In the genomic region with DNA sequence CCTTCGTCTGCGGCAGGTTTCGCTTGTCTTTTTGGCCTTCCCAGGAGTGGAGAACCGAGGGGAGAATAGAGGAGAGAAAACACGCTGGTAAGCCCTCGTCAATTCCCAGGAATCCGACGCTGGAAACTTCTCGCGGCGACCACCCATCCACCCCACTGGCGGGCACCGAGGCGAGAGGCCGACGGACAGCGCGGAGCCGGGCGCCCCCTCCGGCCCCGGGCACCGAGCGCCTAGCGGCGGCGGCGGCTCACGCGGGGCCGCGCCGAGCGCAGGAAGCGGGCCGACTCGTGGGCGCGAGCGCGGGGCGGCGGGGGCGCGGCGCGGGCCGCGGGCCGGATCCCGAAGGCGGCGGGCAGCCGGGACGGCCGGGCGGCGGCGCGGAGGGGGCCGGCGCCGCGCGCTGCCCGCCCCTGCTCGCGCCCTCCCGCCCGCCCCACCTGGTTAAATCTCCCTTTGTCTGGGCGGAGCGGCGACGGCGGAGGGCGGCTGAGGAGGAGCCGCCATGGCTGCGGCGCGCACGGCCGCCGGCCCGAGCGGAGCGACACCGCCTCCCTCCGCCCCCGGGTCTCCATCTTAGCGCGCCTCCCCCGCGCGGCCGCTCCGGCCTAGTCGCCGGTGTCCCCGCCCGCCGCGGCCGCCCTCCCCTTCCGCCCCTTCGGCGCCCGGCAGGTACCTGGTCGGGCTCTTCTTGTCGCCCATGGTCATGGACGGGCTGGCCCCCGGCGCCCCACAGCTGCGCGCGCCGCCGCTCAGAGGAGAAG, we compare ENCODE assay signal across 8 mouse cellular contexts. TPM values are rescaled to one million over a fixed set of nuclear protein-coding genes. Genes with fewer than 3 reads are reported as not detected.
DNase-seq lines count a peak whose midpoint lies in the region; ATAC-seq lines count a peak whose summit lies in the region.

No protein-coding gene starts in this region.

- H3K4me3 ChIP-seq in embryonic facial prominence, embryonic 11.5 days (ENCODE audit: low read depth, low read length): peak overlapping the region; percentile 78
- H3K4me3 ChIP-seq in limb, embryonic 13.5 days: peak overlapping the region; percentile 74
- H3K4me3 ChIP-seq in midbrain, embryonic 14.5 days (replicated peaks; ENCODE audit: low read depth, low read length): peak overlapping the region; percentile 67

- DNase-seq in layer of hippocampus, adult 11-12 months (ENCODE audit: low spot score): peak; percentile 63
- no peak for DNase-seq in layer of hippocampus, adult 9-10 months (ENCODE audit: low spot score)
- DNase-seq in embryonic facial prominence, embryonic 11.5 days (ENCODE audit: low spot score): peak; percentile 66
- DNase-seq in heart, adult 18-20 months: peak; percentile 76 to 83
- DNase-seq in kidney, adult 18-20 months: peak; percentile 83
- DNase-seq in midbrain, embryonic 14.5 days: peak; percentile 82
- peak; percentile 69 to 74 for DNase-seq in spleen, adult 18-20 months

- H3K27ac ChIP-seq in embryonic facial prominence, embryonic 11.5 days (replicated peaks; ENCODE audit: low read depth, low read length): peak overlapping the region; percentile 96
- H3K27ac ChIP-seq in limb, embryonic 13.5 days: peak overlapping the region; percentile 95
- peak overlapping the region; percentile 97 for H3K27ac ChIP-seq in midbrain, embryonic 14.5 days (replicated peaks; ENCODE audit: low read depth, low read length)

- H3K4me1 ChIP-seq in embryonic facial prominence, embryonic 11.5 days (ENCODE audit: control insufficient read depth, insufficient read depth, low read length): peaks cover 2% of the 10 kb centered on the region; the same call in 1 of the 2 replicates
- H3K4me1 ChIP-seq in limb, embryonic 13.5 days: peaks cover 38% of the 10 kb centered on the region
- H3K4me1 ChIP-seq in midbrain, embryonic 14.5 days (ENCODE audit: control insufficient read depth, insufficient read depth, low read length): peaks cover 28% of the 10 kb centered on the region

- peak overlapping the region; percentile 96 for H3K9ac ChIP-seq in embryonic facial prominence, embryonic 11.5 days (replicated peaks; ENCODE audit: low read length)
- peak overlapping the region; percentile 91 for H3K9ac ChIP-seq in limb, embryonic 13.5 days
- H3K9ac ChIP-seq in midbrain, embryonic 14.5 days (replicated peaks; ENCODE audit: low read length): peak overlapping the region; percentile 89

- peak; percentile 76 for ATAC-seq in embryonic facial prominence, embryonic 11.5 days (replicated peaks; ENCODE audit: insufficient number of reproducible peaks, low FRiP score, low TSS enrichment, low read depth)
- ATAC-seq in limb, embryonic 13.5 days (ENCODE audit: low FRiP score, low read depth): peak; percentile 74
- ATAC-seq in midbrain, embryonic 14.5 days (ENCODE audit: low FRiP score, low TSS enrichment): peak; percentile 83

- H3K4me2 ChIP-seq in embryonic facial prominence, embryonic 11.5 days (ENCODE audit: low read depth, low read length): peak overlapping the region; percentile 63; the same call in 1 of the 2 replicates
- H3K4me2 ChIP-seq in limb, embryonic 13.5 days (replicated peaks): peak overlapping the region; percentile 86
- H3K4me2 ChIP-seq in midbrain, embryonic 14.5 days (ENCODE audit: low read length): peak overlapping the region; percentile 69

- 0 out of 2 replicates have a peak, but pooled peaks cover 2% of the 10 kb centered on the region for H3K27me3 ChIP-seq in embryonic facial prominence, embryonic 11.5 days (ENCODE audit: control insufficient read depth, insufficient read depth, low read length)
- peaks cover 27% of the 10 kb centered on the region for H3K27me3 ChIP-seq in limb, embryonic 13.5 days
- H3K27me3 ChIP-seq in midbrain, embryonic 14.5 days (ENCODE audit: control insufficient read depth, insufficient read depth, low read length): peaks cover 16% of the 10 kb centered on the region; the same call in 1 of the 2 replicates

- H3K36me3 ChIP-seq in embryonic facial prominence, embryonic 11.5 days (replicated peaks; ENCODE audit: control insufficient read depth, insufficient read depth, low read depth, low read length): no peaks in the 10 kb centered on the region
- no peaks in the 10 kb centered on the region for H3K36me3 ChIP-seq in limb, embryonic 13.5 days
- H3K36me3 ChIP-seq in midbrain, embryonic 14.5 days (ENCODE audit: control insufficient read depth, insufficient read depth, low read length): no peaks in the 10 kb centered on the region

- no peaks in the 10 kb centered on the region for H3K9me3 ChIP-seq in embryonic facial prominence, embryonic 11.5 days (replicated peaks; ENCODE audit: control insufficient read depth, low read length)
- H3K9me3 ChIP-seq in limb, embryonic 13.5 days: no peaks in the 10 kb centered on the region
- no peaks in the 10 kb centered on the region for H3K9me3 ChIP-seq in midbrain, embryonic 14.5 days (ENCODE audit: control insufficient read depth, low read length)

- under 1% methylated on average over 65 of the region's 117 CpGs for WGBS in embryonic facial prominence, embryonic 11.5 days
- WGBS in limb, embryonic 13.5 days: 1% methylated on average over 47 of the region's 117 CpGs
- under 1% methylated on average over 80 of the region's 117 CpGs for WGBS in midbrain, embryonic 14.5 days

RNA-seq across cellular contexts. Expression of gene Rybp, which starts 0.5 kb away (rescaled TPM):
- 15.2 and 15.5 TPM in 2 replicates for polyA plus RNA-seq in embryonic facial prominence, embryonic 11.5 days (2014; fragmentation: Nextera tagmentation; extraction: Ambion mirVana)
- total RNA-seq in heart, adult 18-20 months (2021): 10 to 100 TPM; 11.2 to 16.0 TPM
- polyA plus RNA-seq in limb, embryonic 13.5 days (2015; fragmentation: Nextera tagmentation; extraction: Ambion mirVana): 22.7 and 25.5 TPM in 2 replicates
- polyA plus RNA-seq in midbrain, embryonic 14.5 days (2014; fragmentation: Nextera tagmentation; extraction: Ambion mirVana): 17.6 and 22.9 TPM in 2 replicates
